Mouse (Mus musculus): ENCODE data around the gene Olfr1229.

Olfr1229 gene

GRCm38 (mm10) chr2:89287914-89288313 is at the start of gene Olfr1229:
Gene Olfr1229, minus strand, starts transcription at chr2:89288014.
- in situ Hi-C loops (cut with MboI, MseI), result no loop called here

- in situ Hi-C loops (cut with MboI, MseI), result no loop called here
These were observed 41.8 kb upstream of the Olfr1229 start, which contains the start of gene Olfr1232 for GRCm38 (mm10) chr2:89329575-89329974. Gene Olfr1232, minus strand, starts transcription at chr2:89329675.

DNA sequence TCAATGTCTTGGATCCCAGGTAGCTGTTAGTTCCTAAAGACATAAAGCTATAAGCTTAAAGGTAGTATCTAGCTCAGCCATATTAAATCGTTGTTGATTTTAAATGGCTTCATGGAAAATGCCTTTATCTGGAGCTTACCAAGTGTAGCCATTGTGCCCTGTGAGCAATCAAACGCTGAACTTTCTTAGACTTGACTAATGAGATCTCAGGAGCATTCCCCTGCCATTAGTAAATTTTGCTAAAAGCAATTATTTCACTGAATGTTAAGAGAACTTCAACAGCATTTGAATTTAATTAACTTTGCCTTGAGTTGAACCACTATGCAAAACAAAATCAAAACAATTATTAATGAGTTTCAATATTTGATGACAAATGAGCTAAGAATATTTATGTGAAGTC is 19.2 kb upstream of the Olfr1229 start, which contains the start of gene Olfr1231:
Gene Olfr1231 (minus strand): TSS at position 101 of the 400 bp plus-strand sequence.
- in situ Hi-C loops (cut with MboI, MseI), result no loop called here

GRCm38 (mm10) chr2:89297168-89297567 is 9.4 kb upstream of the Olfr1229 start, which contains the start of gene Olfr1230:
Gene Olfr1230, minus strand, starts transcription at chr2:89297268.
- in situ Hi-C loops (cut with MboI, MseI), result no loop called here

DNA sequence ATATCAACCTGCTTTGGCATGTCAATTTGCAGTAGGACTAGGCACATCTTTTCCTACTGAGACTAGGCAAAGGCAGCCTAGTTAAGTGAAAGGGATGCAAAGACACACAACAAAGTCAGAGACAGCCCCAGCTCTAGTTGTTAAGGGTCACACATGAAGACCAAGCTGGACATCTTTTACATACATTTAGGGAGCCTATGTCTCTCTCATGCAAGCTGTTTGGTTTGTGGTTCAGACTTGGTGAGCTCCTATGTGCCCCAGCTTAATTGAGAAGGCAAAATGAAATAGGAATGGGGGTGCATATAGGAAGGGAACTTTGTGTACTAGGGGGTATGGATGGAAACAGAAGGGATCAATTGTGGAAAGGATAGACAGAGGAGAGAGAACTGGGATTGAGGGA is 33.9 kb downstream of the Olfr1229 start, which contains the start of gene Olfr1228:
Gene Olfr1228 (minus strand): TSS at position 101 of the 400 bp plus-strand sequence.
- in situ Hi-C loops (cut with MboI, MseI), result no loop called here
